Mouse (Mus musculus) ES-Bruce4 (cell line): Measurements from ENCODE around the gene Narfl. TPM values are rescaled to one million over a fixed set of nuclear protein-coding genes. Genes with fewer than 3 reads are reported as not detected.

Source experiments
- H3K27ac ChIP-seq: 2 replicates; pipeline ENCODE4 v1.5.1; 2012; ENCODE audit warnings: low read length, inconsistent platforms; ENCODE audit not compliant: insufficient read depth
- H3K27me3 ChIP-seq: 2 replicates; pipeline ENCODE4 v1.6.1; 2012; ENCODE audit warnings: mild to moderate bottlenecking, low read length, inconsistent platforms; ENCODE audit not compliant: control insufficient read depth, poor library complexity, insufficient read depth, severe bottlenecking
- H3K36me3 ChIP-seq: 2 replicates; pipeline ENCODE4 v1.6.1; 2012; ENCODE audit warnings: inconsistent platforms, mild to moderate bottlenecking, low read length, moderate library complexity; ENCODE audit not compliant: control insufficient read depth, poor library complexity, insufficient read depth, severe bottlenecking
- H3K4me1 ChIP-seq: one replicate; pipeline ENCODE4 v1.8.1; 2011; ENCODE audit warnings: low read length; ENCODE audit not compliant: control insufficient read depth, insufficient read depth
- H3K4me3 ChIP-seq: 2 replicates; pipeline ENCODE4 v1.5.1; 2011; ENCODE audit warnings: low read depth, mild to moderate bottlenecking, low read length
- H3K9ac ChIP-seq: 2 replicates; pipeline ENCODE4 v1.6.1; 2012; ENCODE audit warnings: low read depth, mild to moderate bottlenecking, inconsistent platforms; ENCODE audit not compliant: poor library complexity, severe bottlenecking
- H3K9me3 ChIP-seq: replicated peaks from 2 replicates; pipeline ENCODE4 v1.6.1; 2012; ENCODE audit warnings: mild to moderate bottlenecking, low read length, inconsistent platforms; ENCODE audit not compliant: control insufficient read depth, poor library complexity, insufficient read depth, severe bottlenecking
- CTCF ChIP-seq: IDR thresholded peaks from one replicate; pipeline ENCODE4 v1.8.1; 2011; ENCODE audit warnings: low read depth, low read length
- EP300 ChIP-seq: IDR thresholded peaks from 2 replicates; pipeline ENCODE4 v1.6.1; 2011; ENCODE audit warnings: low read depth, low read length; ENCODE audit not compliant: insufficient read depth
- POLR2A ChIP-seq: IDR thresholded peaks from one replicate; pipeline ENCODE4 v1.8.1; 2011; ENCODE audit warnings: low read length; ENCODE audit not compliant: insufficient read depth
- polyA plus RNA-seq: library from polyadenylated mRNA; stranded (reverse); fragments of >200 nt; gene quantifications from 2 replicates; pipeline ENCODE4 v1.2.4, GENCODE M21; 2011; ENCODE audit warnings: low read depth; ENCODE audit not compliant: missing spikeins, insufficient read depth, insufficient read length

The Narfl gene
- polyA plus RNA-seq, 1 experiment = 21.3 TPM

- Histone ChIP-seq H3K4me1 (peaks cover 4% of the 10 kb centered on the region), H3K9ac (no peak overlapping the region), H3K4me3 (no peak overlapping the region), H3K36me3 (no peaks in the 10 kb centered on the region), H3K27ac (no peak overlapping the region), H3K27me3 (no peaks in the 10 kb centered on the region), H3K9me3 (no peaks in the 10 kb centered on the region)
- TF ChIP-seq CTCF = no peak
- TF ChIP-seq EP300 = no peak
- no peak for TF ChIP-seq POLR2A
These were observed 20.6 kb downstream of the Narfl start for GRCm38 (mm10) chr17:25794197-25794596.

- TF ChIP-seq EP300 (no peak), CTCF (no peak), POLR2A (no peak)
- Histone ChIP-seq H3K27ac (no peak overlapping the region), H3K9ac (no peak overlapping the region), H3K36me3 (no peaks in the 10 kb centered on the region), H3K9me3 (no peaks in the 10 kb centered on the region), H3K4me1 (peaks cover 4% of the 10 kb centered on the region), H3K4me3 (no peak overlapping the region), H3K27me3 (no peaks in the 10 kb centered on the region)
These were observed 21.4 kb downstream of the Narfl start for GRCm38 (mm10) chr17:25794998-25795397.

GRCm38 (mm10) chr17:25795609-25796092, 22.1 kb downstream of the Narfl start, which contains the start of gene AC134908.4:
TSS of gene AC134908.4 (minus strand) at chr17:25795659.
- H3K4me3 ChIP-seq = peak within 1 kb of the TSS; percentile 76
- no peaks in the 10 kb centered on the region for H3K9me3 ChIP-seq
- H3K27ac ChIP-seq = no peak within 1 kb of the TSS
- peak within 1 kb of the TSS; percentile 81 for H3K9ac ChIP-seq
- H3K4me1 ChIP-seq = peaks cover 4% of the 10 kb centered on the region
- TF ChIP-seq POLR2A = no peak
- no peak for TF ChIP-seq EP300
- TF ChIP-seq CTCF = no peak
- no peaks in the 10 kb centered on the region for H3K27me3 ChIP-seq
- H3K36me3 ChIP-seq = no peaks in the 10 kb centered on the region

DNA sequence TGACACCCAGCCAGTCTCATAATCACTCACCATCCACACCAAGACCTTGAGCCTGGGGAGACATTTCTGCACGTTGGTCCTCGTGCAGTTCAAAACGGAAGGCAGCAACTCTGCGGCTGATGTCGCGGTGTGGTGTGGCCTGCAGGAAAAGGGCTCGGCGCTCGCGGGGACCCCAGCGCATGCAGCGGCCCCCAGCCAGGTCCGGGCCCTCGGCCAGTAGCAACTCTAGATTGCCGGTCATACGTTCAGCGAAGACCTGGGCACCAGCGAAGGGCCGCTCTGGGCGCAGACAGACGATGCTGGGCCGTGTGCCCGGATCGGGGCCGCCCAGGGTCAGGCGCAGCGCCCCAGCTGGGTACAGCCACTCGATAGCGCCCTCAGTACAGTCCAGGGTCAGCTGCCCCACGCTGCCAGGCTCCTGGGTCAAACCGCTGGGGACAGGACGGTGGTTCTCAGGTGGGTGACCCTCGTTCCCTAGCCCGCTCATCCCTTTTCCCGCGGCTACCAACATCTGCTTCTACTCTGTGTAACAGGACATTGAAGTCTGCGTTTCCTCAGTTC, 22.7 kb downstream of the Narfl start:
- TF ChIP-seq POLR2A (no peak), CTCF (no peak), EP300 (no peak)
- H3K27ac ChIP-seq = no peak overlapping the region
- H3K9ac ChIP-seq = peak overlapping the region; percentile 81
- H3K27me3 ChIP-seq = no peaks in the 10 kb centered on the region
- H3K4me1 ChIP-seq = peaks cover 4% of the 10 kb centered on the region
- no peaks in the 10 kb centered on the region for H3K9me3 ChIP-seq
- peak overlapping the region; percentile 76 for H3K4me3 ChIP-seq
- H3K36me3 ChIP-seq = no peaks in the 10 kb centered on the region

DNA sequence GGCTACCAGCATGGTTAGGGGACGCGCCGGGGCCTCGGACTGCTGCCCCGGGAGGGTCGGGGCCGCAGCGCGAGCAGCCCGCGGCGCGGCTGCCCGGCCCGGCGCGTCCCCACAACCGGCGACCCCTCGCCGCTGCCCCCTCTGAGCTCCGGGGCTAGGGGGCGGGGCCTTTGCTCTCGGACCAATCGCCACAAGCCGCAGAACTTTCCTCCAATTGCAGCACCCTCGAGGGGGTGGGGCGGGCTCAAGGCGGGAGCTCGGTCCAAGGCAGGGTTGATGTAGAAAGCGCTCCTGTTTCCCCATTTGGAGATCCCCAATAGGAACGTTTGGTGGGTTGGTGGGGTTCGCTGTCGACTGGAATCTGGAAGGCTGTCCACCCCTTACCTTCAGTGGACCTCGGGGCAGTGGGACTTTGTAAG, 23.4 kb downstream of the Narfl start, which contains the start of gene Metrn:
Gene Metrn, minus strand, starts transcription at position 186 of the 419 bp plus-strand sequence.
- H3K4me3 ChIP-seq = peak within 1 kb of the TSS; percentile 76
- peaks cover 4% of the 10 kb centered on the region for H3K4me1 ChIP-seq
- no peaks in the 10 kb centered on the region for H3K27me3 ChIP-seq
- H3K9ac ChIP-seq = peak within 1 kb of the TSS; percentile 81
- TF ChIP-seq CTCF = no peak
- peak; percentile 54 for TF ChIP-seq POLR2A
- TF ChIP-seq EP300 = no peak
- peak within 1 kb of the TSS; percentile 23; the same call in 1 of the 2 replicates for H3K27ac ChIP-seq
- H3K36me3 ChIP-seq = no peaks in the 10 kb centered on the region
- H3K9me3 ChIP-seq = no peaks in the 10 kb centered on the region

DNA sequence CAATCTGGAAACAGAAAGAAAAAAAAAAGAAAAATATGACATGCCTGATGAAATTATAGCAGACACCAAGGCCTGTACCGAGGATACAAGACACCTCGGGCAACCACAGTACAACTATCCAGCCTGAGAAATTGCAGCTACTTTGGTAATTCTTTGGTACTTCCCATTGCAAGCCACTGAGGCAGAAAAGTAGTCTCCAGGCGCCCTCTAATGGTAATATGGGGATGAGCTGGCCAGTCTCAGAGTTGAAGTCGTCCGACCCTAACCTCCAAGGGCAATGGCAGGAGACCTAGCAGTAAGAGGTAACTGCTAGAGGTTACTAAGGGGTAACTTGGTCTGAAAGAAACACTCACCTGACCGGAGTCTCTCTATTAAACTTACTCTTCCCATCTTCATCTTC, 27.5 kb downstream of the Narfl start:
- no peaks in the 10 kb centered on the region for H3K36me3 ChIP-seq
- H3K4me1 ChIP-seq = no peaks in the 10 kb centered on the region
- H3K27me3 ChIP-seq = no peaks in the 10 kb centered on the region
- H3K9ac ChIP-seq = no peak overlapping the region
- no peaks in the 10 kb centered on the region for H3K9me3 ChIP-seq
- no peak for TF ChIP-seq EP300
- peak; percentile 68 for TF ChIP-seq CTCF
- no peak for TF ChIP-seq POLR2A
- no peak overlapping the region for H3K27ac ChIP-seq
- H3K4me3 ChIP-seq = no peak overlapping the region
